Mouse (Mus musculus) Muller cell, postnatal 12 days (primary cell): ENCODE measurements around the gene Nr4a1.
A peak's percentile ranks its signal among the peaks of the same experiment; 100 is the strongest.

Source experiments
- DNase-seq: peaks from one replicate; pipeline ENCODE4 v3.0.0-alpha.2; 2015; ENCODE audit errors: inconsistent ontology term

Gene Nr4a1

GRCm38 (mm10) chr15:101253886-101254795 lies at the start of gene Nr4a1:
Gene Nr4a1 (plus strand): TSS chr15:101254269.
- peak; percentile 93 for DNase-seq

- no peak for DNase-seq
These were observed 49.3 kb upstream of the Nr4a1 start for GRCm38 (mm10) chr15:101204781-101205180.

GRCm38 (mm10) chr15:101210228-101210627 lies 43.8 kb upstream of the Nr4a1 start:
- no peak for DNase-seq

DNA sequence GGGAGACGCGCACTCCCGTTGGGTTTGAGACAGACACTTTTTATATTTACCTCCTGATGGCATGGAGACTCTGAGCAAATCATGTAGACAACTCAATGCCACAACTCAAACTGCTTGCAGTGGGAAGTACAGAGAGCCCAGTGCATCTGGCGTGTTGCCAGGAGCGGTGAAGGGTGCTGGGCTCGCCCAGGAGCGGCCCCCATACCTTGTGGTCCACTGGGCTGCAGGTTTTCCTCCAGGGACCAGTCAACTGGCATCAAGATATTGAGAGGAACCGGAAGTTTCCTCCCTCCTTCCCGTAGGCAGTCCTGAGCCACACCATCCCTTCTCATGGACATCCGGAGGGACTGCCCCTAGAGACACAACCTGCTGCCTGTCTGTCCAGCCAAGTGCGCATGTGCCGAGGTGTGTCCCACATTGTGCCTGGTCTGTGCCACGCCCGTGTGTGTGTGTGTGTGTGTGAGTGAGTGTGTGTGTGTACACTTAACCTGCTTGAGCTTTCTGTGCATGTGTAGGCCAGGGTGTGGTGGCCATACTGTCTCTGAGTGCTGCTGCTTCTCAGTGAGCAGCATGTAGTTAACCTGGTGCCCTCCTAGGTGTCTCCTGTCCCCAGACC lies 43.0 kb upstream of the Nr4a1 start:
- no peak for DNase-seq

DNA sequence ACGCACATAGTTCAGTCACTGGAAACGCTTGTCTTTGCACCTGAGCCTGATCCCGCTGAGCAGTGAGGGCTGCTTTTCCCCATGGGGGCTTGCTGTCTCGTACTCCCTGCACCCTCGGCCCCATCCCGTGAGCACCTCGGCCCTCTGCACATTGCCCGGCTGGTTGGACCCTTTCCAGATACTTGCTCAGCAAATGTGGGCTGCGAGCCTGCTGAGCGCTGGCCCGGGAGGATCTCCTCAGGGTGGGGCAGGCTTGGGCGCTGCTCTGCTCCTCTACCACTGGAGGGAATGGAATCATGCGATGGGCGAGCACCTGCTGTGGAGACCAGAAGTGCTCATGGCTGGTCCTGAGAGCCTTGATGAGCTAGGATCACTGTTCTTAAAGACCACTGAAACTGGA lies 41.6 kb upstream of the Nr4a1 start:
- DNase-seq = no peak

DNA sequence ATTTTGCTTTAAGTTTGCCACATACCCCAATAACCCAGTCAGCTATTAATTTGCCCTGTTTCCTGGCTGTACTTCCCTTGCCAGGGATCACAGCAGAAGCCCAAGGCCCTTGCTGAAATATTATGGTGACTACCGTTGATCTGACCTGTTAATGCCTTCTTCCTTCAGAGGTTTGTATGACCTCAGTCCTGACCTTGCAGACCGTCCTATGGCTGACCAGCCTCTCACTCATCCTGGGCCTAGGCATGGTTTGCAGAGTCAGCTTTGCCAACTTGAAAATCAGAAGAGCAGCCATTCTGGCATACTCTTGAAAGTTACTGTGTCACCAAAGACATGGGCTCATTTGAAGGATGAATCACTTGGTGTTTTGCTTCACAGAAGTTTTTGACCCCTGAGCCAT lies 38.9 kb upstream of the Nr4a1 start:
- no peak for DNase-seq

GRCm38 (mm10) chr15:101216036-101216435 lies 38.0 kb upstream of the Nr4a1 start:
- no peak for DNase-seq

DNA sequence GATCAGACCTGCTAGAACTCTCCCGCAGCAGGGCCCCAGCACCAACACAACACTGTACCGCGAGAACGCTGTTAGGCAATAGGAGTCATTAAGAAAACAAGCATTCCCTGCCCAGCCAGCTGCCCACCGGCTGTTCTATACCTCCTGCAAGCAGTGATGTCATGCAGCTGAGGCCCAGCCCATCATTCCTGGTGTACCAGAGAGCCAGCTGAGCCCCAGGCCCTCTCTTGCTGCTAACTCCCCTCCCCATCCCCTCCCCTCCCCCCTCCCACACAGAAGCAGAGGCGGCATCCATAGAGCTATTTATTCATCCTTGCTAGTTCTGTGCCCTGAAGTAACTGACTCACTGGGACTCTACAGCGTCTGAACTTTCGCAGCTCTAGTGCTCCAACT lies 33.2 kb upstream of the Nr4a1 start:
- no peak for DNase-seq

GRCm38 (mm10) chr15:101221298-101222104 lies 32.6 kb upstream of the Nr4a1 start:
- DNase-seq = peak; percentile 84

DNA sequence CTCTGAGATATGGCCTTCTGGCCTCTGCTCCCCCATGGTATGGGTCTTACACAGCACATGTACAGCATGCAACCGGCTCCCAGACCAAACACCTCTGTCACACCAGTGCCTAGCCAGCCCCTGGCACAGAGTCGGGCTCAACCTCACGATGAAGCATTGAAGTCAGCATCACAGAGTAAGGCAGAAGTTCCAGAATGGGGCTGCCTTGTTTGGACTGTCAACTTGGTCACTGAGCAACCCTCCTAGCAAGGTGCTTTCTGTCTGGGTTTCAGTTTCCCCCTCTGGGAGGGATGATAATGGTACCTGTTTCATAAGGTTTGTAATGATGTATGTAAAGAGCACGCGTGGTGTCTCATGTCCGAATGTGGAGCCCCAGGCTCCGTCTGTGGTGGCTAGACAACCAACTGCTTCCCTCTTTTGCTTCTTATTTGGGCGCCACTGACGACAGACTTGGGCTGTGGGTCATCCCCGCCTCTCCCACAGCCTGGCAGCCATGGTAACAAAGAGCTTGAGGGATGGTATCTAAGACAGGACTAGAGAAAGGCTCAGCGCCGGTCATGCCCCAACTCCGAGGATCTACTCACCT lies 31.1 kb upstream of the Nr4a1 start:
- DNase-seq = no peak

GRCm38 (mm10) chr15:101223596-101223995 lies 30.5 kb upstream of the Nr4a1 start:
- DNase-seq = no peak

GRCm38 (mm10) chr15:101224006-101224906 lies 29.8 kb upstream of the Nr4a1 start, which contains the start of gene Grasp:
Gene Grasp (plus strand): TSS chr15:101224188.
- peak; percentile 91 for DNase-seq

- DNase-seq = no peak
These were observed 29.1 kb upstream of the Nr4a1 start for GRCm38 (mm10) chr15:101224977-101225376.

DNA sequence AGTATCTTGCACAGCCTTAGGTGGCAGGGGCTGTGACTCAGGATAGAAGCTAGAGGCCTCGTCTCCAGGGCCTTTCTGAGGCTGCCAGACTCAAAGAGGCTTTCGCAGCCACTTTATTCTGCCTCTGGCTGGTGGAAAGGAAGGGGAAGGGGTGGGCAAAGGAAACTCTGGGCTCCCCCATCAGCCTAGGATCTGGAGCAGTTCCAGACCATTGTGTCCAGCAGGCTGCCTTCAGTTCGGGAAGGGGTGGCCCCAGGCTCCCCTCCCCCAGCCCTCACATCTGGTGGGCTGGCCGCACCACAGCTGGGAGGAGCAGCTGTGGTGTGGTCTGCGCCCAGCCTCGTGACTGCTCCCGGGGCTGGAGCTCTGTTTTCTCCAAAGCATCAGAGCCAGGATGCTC lies 26.1 kb upstream of the Nr4a1 start:
- no peak for DNase-seq

DNA sequence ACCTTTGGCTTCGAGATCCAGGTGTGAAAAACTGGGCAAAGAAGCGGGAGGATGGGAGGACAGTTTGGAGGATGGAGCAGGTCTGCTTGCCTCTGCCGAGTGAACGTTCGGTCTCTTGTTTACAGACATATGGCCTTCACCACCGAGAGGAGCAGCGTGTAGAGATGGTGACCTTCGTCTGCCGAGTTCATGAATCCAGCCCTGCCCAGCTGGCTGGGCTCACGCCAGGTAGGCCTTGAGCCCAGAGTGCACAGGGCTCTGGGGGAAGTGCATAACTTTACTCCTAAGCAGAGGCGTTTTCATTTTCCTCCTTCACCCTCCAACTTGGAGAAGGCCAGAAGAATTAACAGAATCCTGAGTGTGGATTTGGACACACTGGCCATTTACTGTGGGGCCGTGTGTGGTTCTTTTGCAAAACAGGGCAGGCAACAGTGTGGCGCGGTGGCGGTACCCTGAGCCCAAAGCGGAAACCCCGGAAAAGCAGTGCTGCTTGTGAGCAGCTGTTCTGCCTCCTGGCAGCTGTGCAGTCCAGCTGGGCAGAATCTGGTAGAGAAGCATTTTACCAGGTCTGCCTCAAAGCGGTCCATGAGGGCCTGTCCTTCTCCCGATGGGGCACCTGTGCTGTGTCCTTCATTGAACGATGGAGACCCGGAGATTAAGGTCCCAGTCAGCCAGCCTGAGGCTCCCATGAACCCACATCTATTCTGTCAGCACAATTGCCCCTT lies 25.0 kb upstream of the Nr4a1 start:
- DNase-seq = no peak

- no peak for DNase-seq
These were observed 23.6 kb upstream of the Nr4a1 start for GRCm38 (mm10) chr15:101230503-101230902.

DNA sequence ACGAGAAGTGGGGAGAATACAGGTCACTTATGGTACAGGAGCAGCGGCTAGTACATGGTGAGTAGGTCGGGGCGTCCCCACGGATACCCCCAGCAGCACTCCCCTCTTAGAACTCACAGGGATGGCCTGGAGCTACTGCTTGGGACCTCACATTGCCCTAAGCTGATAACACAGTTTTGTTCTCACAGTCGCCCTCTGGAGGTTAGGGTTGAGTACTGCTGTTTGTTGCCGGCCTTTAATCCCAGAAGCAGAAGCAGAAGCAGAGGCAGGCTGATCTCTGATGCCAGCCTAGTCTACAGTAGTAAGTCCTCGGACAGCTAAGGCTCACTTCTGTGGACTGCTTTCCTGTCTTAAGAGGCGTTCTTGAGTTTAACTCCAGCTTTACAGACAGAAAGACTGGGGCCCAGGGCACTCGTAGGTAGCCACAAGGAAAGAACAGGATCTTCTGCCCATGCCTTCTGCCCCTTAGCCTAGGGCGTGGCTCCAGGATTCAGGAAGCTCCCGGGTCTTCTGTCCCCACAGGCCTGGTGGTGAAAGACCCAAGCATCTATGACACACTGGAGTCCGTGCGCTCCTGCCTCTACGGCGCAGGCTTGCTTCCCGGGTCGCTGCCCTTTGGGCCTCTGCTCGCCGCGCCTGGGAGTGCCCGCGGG lies 22.9 kb upstream of the Nr4a1 start:
- DNase-seq = no peak

- no peak for DNase-seq
These were observed 22.4 kb upstream of the Nr4a1 start for GRCm38 (mm10) chr15:101231648-101232180.

GRCm38 (mm10) chr15:101232607-101233006 lies 21.5 kb upstream of the Nr4a1 start:
- no peak for DNase-seq
